Mouse (Mus musculus) midbrain, embryonic 12.5 days (tissue): Measurements from ENCODE around the gene Mars. TPM values are rescaled to one million over a fixed set of nuclear protein-coding genes. Genes with fewer than 3 reads are reported as not detected.

Experiments
- ATAC-seq: fragments of 200-750 bp; cut with Nextera tagmentation; 2 replicates; pipeline ENCODE4 v1.8.0; 2017; ENCODE audit warnings: low read depth, moderate TSS enrichment, moderate library complexity; ENCODE audit not compliant: low FRiP score
- H3K27ac ChIP-seq: fragments of 300-500 bp; sonication (generic); replicated peaks from 2 replicates; pipeline ENCODE4 v1.5.1; 2016; ENCODE audit warnings: mild to moderate bottlenecking
- H3K27me3 ChIP-seq: fragments of 300-500 bp; sonication (generic); 2 replicates; pipeline ENCODE4 v1.6.1; 2016; ENCODE audit warnings: mild to moderate bottlenecking
- H3K36me3 ChIP-seq: fragments of 300-500 bp; sonication (generic); 2 replicates; pipeline ENCODE4 v1.6.1; 2016
- H3K4me1 ChIP-seq: fragments of 300-500 bp; sonication (generic); 2 replicates; pipeline ENCODE4 v1.6.1; 2016
- H3K4me2 ChIP-seq: fragments of 300-500 bp; sonication (generic); replicated peaks from 2 replicates; pipeline ENCODE4 v1.6.1; 2016; ENCODE audit warnings: mild to moderate bottlenecking, moderate library complexity
- H3K4me3 ChIP-seq: fragments of 300-500 bp; sonication (generic); 2 replicates; pipeline ENCODE4 v1.5.1; 2016; ENCODE audit warnings: mild to moderate bottlenecking
- H3K9ac ChIP-seq: fragments of 300-500 bp; sonication (generic); replicated peaks from 2 replicates; pipeline ENCODE4 v1.6.1; 2016; ENCODE audit warnings: mild to moderate bottlenecking, moderate library complexity
- H3K9me3 ChIP-seq: fragments of 300-500 bp; sonication (generic); 2 replicates; pipeline ENCODE4 v1.6.1; 2016; ENCODE audit warnings: mild to moderate bottlenecking
- WGBS: fragments of 180-500 bp; shearing (Covaris S2); methylation state at CpG from one replicate; pipeline ENCODE4 v1.1.7; 2016; 5-methylcytosine and 5-hydroxymethylcytosine counted together
- polyA plus RNA-seq: library from polyadenylated mRNA; unstranded; fragments of >200 nt; fragmentation: Nextera tagmentation; extraction: Ambion mirVana; gene quantifications from 2 replicates; pipeline ENCODE4 v1.2.1, GENCODE M21; 2016

The Mars gene
- polyA plus RNA-seq, 1 experiment from 2014 or later, result 156 TPM

DNA sequence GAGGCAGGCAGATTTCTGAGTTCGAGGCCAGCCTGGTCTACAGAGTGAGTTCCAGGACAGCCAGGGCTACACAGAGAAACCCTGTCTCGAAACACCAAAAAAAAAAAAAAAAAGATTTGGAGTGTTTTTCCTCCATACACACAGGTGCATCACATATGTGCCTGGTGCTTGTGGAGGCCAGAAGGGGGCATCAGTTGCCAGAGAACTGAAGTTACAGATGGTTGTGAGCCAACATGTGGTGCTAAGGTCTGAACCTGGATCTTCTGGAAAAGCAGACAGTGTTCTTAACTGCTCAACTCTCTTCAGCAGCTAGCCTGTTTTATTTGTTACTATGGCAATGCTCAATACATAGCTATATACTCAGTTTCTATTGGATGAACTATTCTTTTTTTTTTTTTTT, 31.9 kb downstream of the Mars start:
- H3K27ac ChIP-seq, result no peak overlapping the region
- ATAC-seq, result no peak
- 89% methylated on average over 1 of the region's 2 CpGs for WGBS
- no peak overlapping the region for H3K9ac ChIP-seq
- H3K27me3 ChIP-seq, result no peaks in the 10 kb centered on the region
- no peaks in the 10 kb centered on the region for H3K9me3 ChIP-seq
- H3K4me3 ChIP-seq, result no peak overlapping the region
- no peak overlapping the region for H3K4me2 ChIP-seq
- peaks cover 3% of the 10 kb centered on the region; the same call in 1 of the 2 replicates for H3K4me1 ChIP-seq
- H3K36me3 ChIP-seq, result peaks cover 98% of the 10 kb centered on the region

- no peak for ATAC-seq
- H3K9ac ChIP-seq, result no peak overlapping the region
- 93% methylated on average over 11 of the region's 11 CpGs for WGBS
These were observed 37.1 kb downstream of the Mars start for GRCm38 (mm10) chr10:127274261-127275022.

DNA sequence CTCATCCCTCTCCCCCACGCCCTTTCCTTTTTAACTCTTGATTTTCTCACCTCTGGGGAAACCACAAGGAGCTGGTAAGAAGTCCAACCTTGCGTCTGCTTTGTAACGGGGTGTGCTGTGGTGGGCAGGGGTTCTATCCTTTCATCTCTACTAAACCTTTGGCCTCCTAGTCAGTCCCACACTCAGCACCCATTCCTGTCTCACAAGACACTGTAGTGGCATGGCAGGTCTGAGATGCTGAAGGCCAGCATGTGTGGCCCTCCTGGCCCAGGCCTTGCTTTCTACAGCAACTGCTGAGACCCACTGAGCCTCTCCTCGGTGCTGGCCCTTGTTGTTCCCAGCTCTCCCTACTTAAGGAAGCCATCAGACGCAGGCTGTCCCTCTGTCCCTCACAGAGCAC, 39.2 kb downstream of the Mars start:
- no peak for ATAC-seq
- WGBS, result 95% methylated on average over 5 of the region's 5 CpGs
- Histone ChIP-seq H3K36me3 (peaks cover 84% of the 10 kb centered on the region), H3K4me1 (peaks cover 20% of the 10 kb centered on the region), H3K9ac (no peak overlapping the region), H3K4me3 (no peak overlapping the region), H3K9me3 (no peaks in the 10 kb centered on the region), H3K27me3 (no peaks in the 10 kb centered on the region), H3K27ac (no peak overlapping the region), H3K4me2 (no peak overlapping the region)

More at GRCm38 (mm10) chr10:127274261-127275022, 37.1 kb downstream of the Mars start:
- no peak overlapping the region for H3K4me3 ChIP-seq
- peaks cover 94% of the 10 kb centered on the region for H3K36me3 ChIP-seq
- H3K4me1 ChIP-seq, result no peaks in the 10 kb centered on the region
- no peaks in the 10 kb centered on the region for H3K9me3 ChIP-seq
- no peaks in the 10 kb centered on the region for H3K27me3 ChIP-seq
- no peak overlapping the region for H3K4me2 ChIP-seq
- H3K27ac ChIP-seq, result no peak overlapping the region

- Histone ChIP-seq H3K27ac (no peak overlapping the region), H3K4me2 (no peak overlapping the region), H3K36me3 (peaks cover 59% of the 10 kb centered on the region), H3K9ac (no peak overlapping the region), H3K27me3 (peaks cover 2% of the 10 kb centered on the region; the same call in 1 of the 2 replicates), H3K4me3 (no peak overlapping the region), H3K9me3 (no peaks in the 10 kb centered on the region), H3K4me1 (peaks cover 26% of the 10 kb centered on the region)
- 74% methylated on average over 4 of the region's 4 CpGs for WGBS
- ATAC-seq, result no peak
These were observed 41.7 kb downstream of the Mars start for GRCm38 (mm10) chr10:127269884-127270283.

DNA sequence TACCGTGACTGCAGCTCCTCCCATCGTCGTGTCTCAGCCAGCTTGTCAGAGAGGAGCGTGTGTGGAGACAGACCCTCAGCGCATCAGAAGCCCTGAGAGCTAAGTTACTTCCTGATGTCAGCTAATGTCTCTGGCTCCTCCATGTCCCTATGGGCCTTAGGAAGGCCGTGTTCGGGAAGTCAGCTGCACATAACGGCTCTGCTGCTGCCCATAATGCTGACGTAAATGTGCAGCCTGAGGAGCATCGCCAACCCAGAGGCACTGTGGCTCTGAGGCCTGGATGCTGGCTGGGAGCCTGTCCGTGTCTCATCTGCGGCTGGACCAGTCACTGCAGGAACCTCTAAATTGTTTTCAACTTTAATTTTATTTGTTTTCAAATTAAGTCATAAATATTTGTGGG, 42.5 kb downstream of the Mars start:
- H3K9ac ChIP-seq, result no peak overlapping the region
- H3K4me1 ChIP-seq, result peaks cover 26% of the 10 kb centered on the region
- no peak overlapping the region for H3K4me2 ChIP-seq
- ATAC-seq, result no peak
- no peak overlapping the region for H3K27ac ChIP-seq
- no peaks in the 10 kb centered on the region for H3K9me3 ChIP-seq
- WGBS, result 89% methylated on average over 12 of the region's 12 CpGs
- H3K36me3 ChIP-seq, result peaks cover 51% of the 10 kb centered on the region
- no peak overlapping the region for H3K4me3 ChIP-seq
- H3K27me3 ChIP-seq, result peaks cover 11% of the 10 kb centered on the region

GRCm38 (mm10) chr10:127268401-127268800, 43.2 kb downstream of the Mars start:
- ATAC-seq, result no peak
- Histone ChIP-seq H3K4me1 (peaks cover 29% of the 10 kb centered on the region), H3K27me3 (peaks cover 12% of the 10 kb centered on the region), H3K4me3 (no peak overlapping the region), H3K27ac (no peak overlapping the region), H3K36me3 (peaks cover 46% of the 10 kb centered on the region), H3K9me3 (no peaks in the 10 kb centered on the region), H3K4me2 (no peak overlapping the region), H3K9ac (no peak overlapping the region; the same call in 1 of the 2 replicates)
- WGBS, result 93% methylated on average over 5 of the region's 5 CpGs

- H3K27ac ChIP-seq, result no peak overlapping the region
These were observed 44.3 kb downstream of the Mars start for GRCm38 (mm10) chr10:127267318-127267717.

GRCm38 (mm10) chr10:127266112-127267091, 45.2 kb downstream of the Mars start, which contains the start of gene Dctn2:
Gene Dctn2 (plus strand): TSS chr10:127266368.
- Histone ChIP-seq H3K27me3 (peaks cover 23% of the 10 kb centered on the region), H3K4me1 (peaks cover 38% of the 10 kb centered on the region), H3K4me3 (peak within 1 kb of the TSS; percentile 98), H3K27ac (peak within 1 kb of the TSS; percentile 90), H3K9me3 (no peaks in the 10 kb centered on the region), H3K9ac (peak within 1 kb of the TSS; percentile 99), H3K36me3 (peaks cover 27% of the 10 kb centered on the region), H3K4me2 (peak within 1 kb of the TSS; percentile 93)
- WGBS, result under 1% methylated on average over 70 of the region's 70 CpGs
- peak; percentile 97 for ATAC-seq

More at GRCm38 (mm10) chr10:127267318-127267717, 44.3 kb downstream of the Mars start:
- Histone ChIP-seq H3K9me3 (no peaks in the 10 kb centered on the region), H3K36me3 (peaks cover 36% of the 10 kb centered on the region), H3K4me1 (peaks cover 38% of the 10 kb centered on the region), H3K4me2 (peak overlapping the region; percentile 93), H3K9ac (peak overlapping the region; percentile 99), H3K27me3 (peaks cover 18% of the 10 kb centered on the region), H3K4me3 (peak overlapping the region; percentile 98)
- ATAC-seq, result no peak
- 72% methylated on average over 5 of the region's 5 CpGs for WGBS

DNA sequence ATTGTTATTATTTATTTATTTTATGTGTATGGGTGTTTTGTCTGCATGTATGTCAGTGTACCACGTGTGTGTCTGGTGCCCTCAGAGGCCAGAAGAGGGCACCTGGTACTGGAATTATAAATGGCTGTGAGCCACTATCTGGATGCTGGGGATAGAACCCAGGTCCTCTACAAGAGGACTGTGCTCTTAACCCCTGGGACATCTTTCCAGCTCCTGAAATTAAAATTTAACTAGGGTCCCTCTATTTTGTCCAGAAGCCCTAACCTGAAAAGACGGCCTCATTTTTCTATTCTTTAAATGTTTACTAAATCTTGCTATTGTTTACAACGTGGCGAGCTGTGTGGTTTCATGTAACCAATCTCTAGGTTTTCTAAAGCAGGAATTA, 45.9 kb downstream of the Mars start:
- ATAC-seq, result peak; percentile 52
- WGBS, result 31% methylated on average over 4 of the region's 4 CpGs
- peak overlapping the region; percentile 93 for H3K4me2 ChIP-seq
- H3K4me3 ChIP-seq, result peak overlapping the region; percentile 98; the same call in 1 of the 2 replicates
- peaks cover 21% of the 10 kb centered on the region for H3K36me3 ChIP-seq
- peaks cover 43% of the 10 kb centered on the region for H3K4me1 ChIP-seq
- H3K9me3 ChIP-seq, result no peaks in the 10 kb centered on the region
- peaks cover 29% of the 10 kb centered on the region for H3K27me3 ChIP-seq
- H3K9ac ChIP-seq, result no peak overlapping the region
- 0 out of 2 replicates have a peak overlapping the region, but pooled peaks have one; percentile 90 for H3K27ac ChIP-seq

DNA sequence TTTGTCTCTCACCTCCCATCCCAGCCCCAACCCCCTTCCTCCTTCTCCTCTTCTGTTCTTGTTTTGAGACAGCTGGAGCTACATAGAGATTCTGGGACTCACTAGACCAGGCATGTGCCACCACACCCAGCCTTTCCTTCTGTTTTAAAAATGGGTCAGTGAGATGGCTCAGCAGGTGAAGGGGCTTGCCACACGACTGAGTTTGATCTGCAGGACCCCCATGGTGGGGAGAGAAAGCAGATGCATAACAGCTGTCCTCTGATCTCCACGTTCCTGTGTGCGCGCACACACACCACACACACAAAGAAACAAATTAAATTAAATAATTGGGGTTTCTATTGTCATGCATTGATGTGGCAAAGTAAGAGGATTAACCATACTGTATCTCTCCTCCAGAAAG, 46.6 kb downstream of the Mars start:
- no peak for ATAC-seq
- Histone ChIP-seq H3K27ac (no peak overlapping the region), H3K4me2 (no peak overlapping the region), H3K36me3 (peaks cover 14% of the 10 kb centered on the region), H3K4me1 (peaks cover 46% of the 10 kb centered on the region), H3K4me3 (no peak overlapping the region), H3K9me3 (no peaks in the 10 kb centered on the region), H3K9ac (no peak overlapping the region), H3K27me3 (peaks cover 29% of the 10 kb centered on the region)
- WGBS, result 64% methylated on average over 4 of the region's 4 CpGs

- no peak overlapping the region for H3K4me3 ChIP-seq
- H3K36me3 ChIP-seq, result peaks cover 11% of the 10 kb centered on the region; the same call in 1 of the 2 replicates
- WGBS, result 84% methylated on average over 8 of the region's 8 CpGs
- peaks cover 52% of the 10 kb centered on the region for H3K4me1 ChIP-seq
- no peak overlapping the region for H3K9ac ChIP-seq
- ATAC-seq, result no peak
- no peak overlapping the region for H3K27ac ChIP-seq
- H3K4me2 ChIP-seq, result no peak overlapping the region
- peaks cover 29% of the 10 kb centered on the region for H3K27me3 ChIP-seq
- no peaks in the 10 kb centered on the region for H3K9me3 ChIP-seq
These were observed 47.2 kb downstream of the Mars start for GRCm38 (mm10) chr10:127264336-127264735.
